26 mouse cellular contexts compared by ENCODE assay signal in genomic region chr7:66038261-66038660, GRCm38 (mm10). TPM values are rescaled to one million over a fixed set of nuclear protein-coding genes. Genes with fewer than 3 reads are reported as not detected.
DNase-seq lines count a peak whose midpoint lies in the region; ATAC-seq lines count a peak whose summit lies in the region.
"Had no signal": no experiment of that assay in that cellular context is flagged by ENCODE, and none has a peak within 500 bp of the region (broad histone marks: within the 10 kb centered on the region; RNA-seq: fewer than 3 reads in every experiment).

No protein-coding gene starts in this region.

- ATAC-seq in midbrain, embryonic 11.5 days (ENCODE audit: low FRiP score): no peak
- ATAC-seq in midbrain, embryonic 13.5 days: no peak
- no peak for ATAC-seq in liver, embryonic 12.5 days
- ATAC-seq: forebrain, embryonic 14.5 days had no signal

- no peaks in the 10 kb centered on the region for H3K4me1 ChIP-seq in midbrain, embryonic 11.5 days (ENCODE audit: control insufficient read depth, insufficient read depth, low read length)
- 0 out of 2 replicates have a peak, but pooled peaks cover 5% of the 10 kb centered on the region for H3K4me1 ChIP-seq in midbrain, embryonic 13.5 days (replicated peaks)
- H3K4me1 ChIP-seq in liver, embryonic 12.5 days: peaks cover 6% of the 10 kb centered on the region

- H3K36me3 ChIP-seq in midbrain, embryonic 11.5 days (ENCODE audit: control insufficient read depth, insufficient read depth, low read length): no peaks in the 10 kb centered on the region
- no peaks in the 10 kb centered on the region for H3K36me3 ChIP-seq in midbrain, embryonic 13.5 days
- H3K36me3 ChIP-seq in liver, embryonic 12.5 days: no peaks in the 10 kb centered on the region
- H3K36me3 ChIP-seq: embryonic facial prominence, embryonic 13.5 days; heart, embryonic 10.5 days; liver, embryonic 13.5 days had no signal

- no peaks in the 10 kb centered on the region for H3K27me3 ChIP-seq in midbrain, embryonic 11.5 days (ENCODE audit: control insufficient read depth, insufficient read depth, low read length)
- H3K27me3 ChIP-seq in midbrain, embryonic 13.5 days: no peaks in the 10 kb centered on the region
- peaks cover 18% of the 10 kb centered on the region; the same call in 1 of the 2 replicates for H3K27me3 ChIP-seq in liver, embryonic 12.5 days (replicated peaks)

- no peak overlapping the region for H3K4me2 ChIP-seq in midbrain, embryonic 11.5 days
- H3K4me2 ChIP-seq in midbrain, embryonic 13.5 days (replicated peaks): no peak overlapping the region
- no peak overlapping the region for H3K4me2 ChIP-seq in liver, embryonic 12.5 days
- H3K4me2 ChIP-seq: embryonic facial prominence, embryonic 13.5 days; liver, embryonic 13.5 days; lung, embryonic 14.5 days had no signal

- H3K9ac ChIP-seq in midbrain, embryonic 11.5 days (ENCODE audit: low read length): no peak overlapping the region
- H3K9ac ChIP-seq in midbrain, embryonic 13.5 days (replicated peaks): no peak overlapping the region
- no peak overlapping the region for H3K9ac ChIP-seq in liver, embryonic 12.5 days
- H3K9ac ChIP-seq: liver, embryonic 13.5 days; lung, embryonic 14.5 days had no signal

- H3K9me3 ChIP-seq in midbrain, embryonic 11.5 days (ENCODE audit: control insufficient read depth, low read length): no peaks in the 10 kb centered on the region
- H3K9me3 ChIP-seq in midbrain, embryonic 13.5 days: no peaks in the 10 kb centered on the region
- H3K9me3 ChIP-seq in liver, embryonic 12.5 days (replicated peaks): no peaks in the 10 kb centered on the region
- H3K9me3 ChIP-seq: embryonic facial prominence, embryonic 13.5 days; heart, embryonic 10.5 days; liver, embryonic 13.5 days had no signal

- no peak overlapping the region for H3K27ac ChIP-seq in midbrain, embryonic 11.5 days (ENCODE audit: low read depth, low read length)
- no peak overlapping the region; the same call in 1 of the 2 replicates for H3K27ac ChIP-seq in midbrain, embryonic 13.5 days
- H3K27ac ChIP-seq in liver, embryonic 12.5 days: no peak overlapping the region
- H3K27ac ChIP-seq: embryonic facial prominence, embryonic 13.5 days; heart, embryonic 10.5 days; liver, embryonic 13.5 days had no signal

- H3K4me3 ChIP-seq in midbrain, embryonic 11.5 days (ENCODE audit: low read depth, low read length): no peak overlapping the region
- H3K4me3 ChIP-seq in midbrain, embryonic 13.5 days (replicated peaks): no peak overlapping the region
- H3K4me3 ChIP-seq in liver, embryonic 12.5 days: no peak overlapping the region
- H3K4me3 ChIP-seq: embryonic facial prominence, embryonic 13.5 days; heart, embryonic 10.5 days; liver, embryonic 13.5 days had no signal

- DNase-seq in adrenal gland, postnatal 10 days: peak; percentile 33
- DNase-seq in adrenal gland, postnatal 14 days: no peak
- DNase-seq in heart, adult 11 months: peak; percentile 88
- no peak for DNase-seq in heart, postnatal 14 days
- peak; percentile 73 for DNase-seq in midbrain, embryonic 11.5 days (ENCODE audit: low spot score, missing footprints)
- DNase-seq in skeletal muscle tissue, adult 2 months (ENCODE audit: low read depth, low spot score): peak; percentile 18
- DNase-seq: gastrocnemius, postnatal 36 days; liver, embryonic 13.5 days; lung, embryonic 14.5 days; lung, postnatal 36 days; spleen, adult 18-20 months; thymus, postnatal 4 days had no signal

- 83% methylated on average over 3 of the region's 3 CpGs for WGBS in midbrain, embryonic 11.5 days
- 87% methylated on average over 3 of the region's 3 CpGs for WGBS in midbrain, embryonic 13.5 days
- WGBS in liver, embryonic 12.5 days (ENCODE audit: insufficient replicate concordance): 52% methylated on average over 3 of the region's 3 CpGs

- intact Hi-C loops in heart, postnatal 14 days (cut with DNase I): no loop called here

RNA-seq across cellular contexts. Expression of gene Gm45213, which starts 5.1 kb away (rescaled TPM):
- not detected for total RNA-seq in adrenal gland, postnatal 10 days (2021)
- not detected in 2 replicates for total RNA-seq in adrenal gland, postnatal 14 days (2021)
- total RNA-seq in heart, postnatal 14 days (2021): not detected
- polyA plus RNA-seq in midbrain, embryonic 11.5 days (2014; fragmentation: Nextera tagmentation; extraction: Ambion mirVana): not detected in 2 replicates
- polyA plus RNA-seq in midbrain, embryonic 13.5 days (2015; fragmentation: Nextera tagmentation; extraction: Ambion mirVana): not detected in 2 replicates
- polyA plus RNA-seq in liver, embryonic 12.5 days (2016; fragmentation: Nextera tagmentation; extraction: Ambion mirVana): not detected in 2 replicates
- total RNA-seq: adrenal gland, postnatal 4 days; ES-E14; gastrocnemius, postnatal 36 days; left cerebral cortex, adult 18-20 months; left cerebral cortex, postnatal 36 days; megakaryocyte-erythroid progenitor cell, adult 5-6 weeks; midbrain, postnatal 0 days had no signal
- polyA plus RNA-seq: embryonic facial prominence, embryonic 13.5 days; forebrain, embryonic 14.5 days; heart, embryonic 10.5 days; heart, postnatal 0 days; hindbrain, embryonic 11.5 days; kidney, embryonic 14.5 days; liver, embryonic 13.5 days; lung, embryonic 14.5 days; midbrain, postnatal 0 days had no signal

RNA-seq across cellular contexts. Expression of gene Snrpa1, which starts 20.5 kb away (rescaled TPM):
- 10 to 100 TPM; 38.6 to 43.8 TPM for total RNA-seq in adrenal gland, postnatal 10 days (2021)
- 36.2 and 41.7 TPM in 2 replicates for total RNA-seq in adrenal gland, postnatal 14 days (2021)
- 10 to 100 TPM; 19.1 to 21.1 TPM for total RNA-seq in heart, postnatal 14 days (2021)
- polyA plus RNA-seq in midbrain, embryonic 11.5 days (2014; fragmentation: Nextera tagmentation; extraction: Ambion mirVana): 230 and 247 TPM in 2 replicates
- polyA plus RNA-seq in midbrain, embryonic 13.5 days (2015; fragmentation: Nextera tagmentation; extraction: Ambion mirVana): 159 and 165 TPM in 2 replicates
- polyA plus RNA-seq in liver, embryonic 12.5 days (2016; fragmentation: Nextera tagmentation; extraction: Ambion mirVana): 162 and 173 TPM in 2 replicates

RNA-seq across cellular contexts. Expression of gene Selenos, which starts 41.2 kb away (rescaled TPM):
- total RNA-seq in adrenal gland, postnatal 10 days (2021): 10 to 100 TPM; 65.2 to 79.5 TPM
- 81.4 and 90.2 TPM in 2 replicates for total RNA-seq in adrenal gland, postnatal 14 days (2021)
- total RNA-seq in heart, postnatal 14 days (2021): 10 to 100 TPM; 28.4 to 29.6 TPM
- polyA plus RNA-seq in midbrain, embryonic 11.5 days (2014; fragmentation: Nextera tagmentation; extraction: Ambion mirVana): 85.7 and 85.9 TPM in 2 replicates
- 79.1 and 82.7 TPM in 2 replicates for polyA plus RNA-seq in midbrain, embryonic 13.5 days (2015; fragmentation: Nextera tagmentation; extraction: Ambion mirVana)
- 60.7 and 65.5 TPM in 2 replicates for polyA plus RNA-seq in liver, embryonic 12.5 days (2016; fragmentation: Nextera tagmentation; extraction: Ambion mirVana)

Comparison
In these comparisons a context has a peak if more than half of its experiments do, and no peak if none do; other contexts are left out.
1. DNase-seq: peak in adrenal gland, postnatal 10 days (single experiment), heart, adult 11 months (single experiment), midbrain, embryonic 11.5 days (single experiment) and skeletal muscle tissue, adult 2 months (single experiment); none in adrenal gland, postnatal 14 days (single experiment) and heart, postnatal 14 days (0 of 2).